Mouse (Mus musculus) urinary bladder, adult 18-20 months (tissue): ENCODE data around the gene Glo1.

Experiments
- DNase-seq, 2 experiments: peaks; one replicate each; pipeline ENCODE4 v3.0.0; 2022; ENCODE audit warnings: low spot score in 2 of 2, mixed read lengths in 2 of 2

Glo1 gene

DNA sequence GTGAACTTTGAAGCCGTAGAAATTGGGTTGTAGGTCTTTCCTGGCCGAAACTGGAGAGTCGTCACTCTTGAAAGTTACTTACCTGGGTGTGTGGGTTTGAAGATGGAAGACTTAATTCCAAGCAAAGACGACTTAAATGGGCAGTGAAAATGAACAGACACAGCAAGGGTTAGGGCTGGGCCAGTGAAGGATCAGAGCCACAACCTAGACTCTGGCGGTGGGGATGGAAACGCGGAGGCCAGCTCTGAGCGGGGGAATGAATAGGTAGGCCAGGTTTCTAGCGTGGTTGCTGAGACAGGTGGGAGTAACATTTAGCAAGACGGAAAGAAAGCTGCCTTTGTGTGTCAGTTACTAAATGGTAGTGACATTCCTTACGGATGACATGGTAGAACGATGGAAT, 49.7 kb downstream of the Glo1 start:
- no peak for DNase-seq

DNA sequence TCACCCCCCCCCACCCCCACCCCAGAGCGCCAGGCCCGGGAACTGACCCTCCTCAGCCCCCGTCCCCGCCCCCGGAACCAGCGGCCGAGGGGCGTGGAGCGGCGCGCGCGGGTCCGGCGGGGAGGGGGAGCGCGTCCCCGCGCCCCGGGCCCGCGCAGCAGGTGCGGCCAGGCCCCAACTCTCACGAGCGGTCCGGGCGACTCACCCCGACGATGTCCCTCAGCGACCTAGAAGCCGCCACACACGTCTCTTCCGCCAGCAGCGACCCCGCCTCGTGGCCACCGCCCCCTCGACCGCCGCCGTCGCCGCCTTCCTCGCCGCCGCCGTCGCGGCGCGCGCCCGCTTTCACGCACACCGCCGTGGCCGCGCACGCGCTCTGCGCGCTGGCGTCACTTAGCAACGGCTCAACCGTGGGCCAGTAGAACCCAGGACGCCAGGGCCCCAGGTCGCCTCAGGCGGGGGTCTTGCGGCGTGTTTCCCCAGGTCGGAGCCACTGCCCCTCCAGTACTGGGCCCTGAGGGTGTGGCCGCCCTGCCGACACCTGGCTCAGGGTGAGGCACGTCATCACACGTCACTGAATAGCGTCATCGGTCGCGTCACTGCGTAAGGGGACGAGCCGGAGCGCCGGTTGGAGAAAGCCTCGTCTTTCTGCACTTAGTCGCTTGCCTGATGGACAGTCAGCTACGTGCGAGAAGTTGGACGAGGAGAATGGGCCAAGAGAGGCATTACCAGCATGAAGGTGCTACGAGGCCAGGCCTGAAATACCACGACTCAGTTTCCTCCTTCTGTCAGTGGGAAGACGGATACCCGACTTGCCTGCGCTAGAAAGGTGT, 50.5 kb downstream of the Glo1 start, which contains the start of gene Btbd9:
Gene Btbd9, minus strand, starts transcription at position 548 of the 833 bp plus-strand sequence.
- peak; percentile 86 to 99 for DNase-seq

DNA sequence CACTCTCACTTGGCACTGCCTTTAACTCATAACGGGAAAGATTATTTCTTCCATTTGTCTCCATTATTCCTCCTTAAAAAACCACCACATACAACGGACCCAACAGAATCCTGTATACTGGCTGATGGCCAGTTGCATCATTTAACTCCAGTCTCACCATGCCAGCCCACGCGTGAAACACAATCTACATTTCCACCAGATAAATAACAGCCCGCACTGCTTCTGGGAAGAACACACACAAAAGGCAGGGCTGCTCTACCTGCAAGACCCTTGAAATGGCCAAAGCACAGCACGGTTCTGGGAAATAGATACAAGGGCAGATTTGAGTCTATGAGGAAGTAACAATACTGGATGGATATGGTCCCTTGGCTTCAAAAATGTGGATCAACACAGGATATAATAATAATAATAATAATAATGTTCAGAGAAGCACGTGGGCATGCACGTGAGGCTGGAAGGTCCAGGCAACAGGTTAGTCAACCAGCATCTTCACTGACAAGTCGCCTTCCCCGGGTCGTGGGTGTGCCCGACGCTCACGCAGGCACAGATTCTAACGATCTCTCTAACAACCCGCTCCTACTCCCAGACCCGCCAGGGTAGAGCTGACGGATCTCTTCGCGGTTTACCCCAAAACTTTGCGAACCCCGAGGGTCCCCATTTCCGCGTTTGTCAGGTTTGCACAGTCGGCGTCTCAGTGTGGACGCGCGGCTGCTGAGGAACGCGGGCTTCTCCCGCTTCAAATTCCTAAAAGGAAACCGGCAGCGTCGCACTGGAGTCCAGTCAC, 51.4 kb downstream of the Glo1 start:
- DNase-seq, result peak; percentile 45 to 75

DNA sequence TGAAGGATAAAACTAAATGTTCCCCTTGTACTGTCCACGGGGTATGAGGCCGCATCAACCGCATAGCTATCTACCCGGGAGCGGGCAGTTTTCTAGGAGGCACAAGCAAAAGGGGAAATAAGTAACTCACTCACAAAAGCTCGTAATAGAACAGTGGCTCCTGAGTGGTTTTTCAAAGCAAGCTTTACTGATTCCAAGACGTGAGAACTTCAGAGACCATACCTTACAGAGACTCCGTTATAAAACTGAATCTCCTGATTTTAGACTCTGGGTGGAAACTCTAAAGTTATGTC, 51.9 kb downstream of the Glo1 start:
- DNase-seq, result no peak

DNA sequence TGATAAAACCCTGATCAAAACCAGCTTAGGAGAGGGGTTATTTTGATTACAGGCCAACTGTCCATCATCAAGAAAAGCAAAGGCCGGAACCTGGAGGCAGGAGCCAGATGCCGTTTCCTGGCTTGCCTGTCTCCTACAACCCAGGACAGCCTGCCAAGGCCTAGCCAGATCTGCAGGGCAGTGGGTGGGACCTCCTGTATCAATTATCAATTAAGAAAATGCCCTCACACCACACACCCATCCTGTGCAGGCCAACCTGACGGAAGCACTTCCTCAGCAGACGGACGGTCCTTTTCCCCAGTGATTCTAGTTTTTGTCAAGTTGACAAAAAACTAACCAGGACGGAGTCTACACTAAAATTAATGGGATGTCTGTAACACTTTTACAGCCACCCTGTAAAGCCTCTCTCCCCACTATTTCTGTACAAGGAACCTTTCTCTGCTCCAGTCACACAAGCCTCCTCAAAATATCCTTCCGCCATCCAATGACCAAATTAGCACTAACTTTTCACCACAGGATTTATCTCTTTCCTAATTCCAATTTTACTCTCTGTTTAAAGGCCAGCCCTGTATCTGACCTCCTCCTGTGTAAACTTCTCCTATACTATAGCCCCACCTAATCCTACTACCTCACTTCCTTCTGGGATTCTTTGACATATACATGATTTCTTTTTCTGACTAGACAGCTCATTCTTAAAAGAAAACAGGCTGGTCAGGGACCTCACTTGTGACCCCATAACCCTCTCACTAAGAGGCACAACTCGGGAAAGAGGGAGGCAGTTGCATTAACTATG, 52.5 kb downstream of the Glo1 start:
- DNase-seq, result no peak

DNA sequence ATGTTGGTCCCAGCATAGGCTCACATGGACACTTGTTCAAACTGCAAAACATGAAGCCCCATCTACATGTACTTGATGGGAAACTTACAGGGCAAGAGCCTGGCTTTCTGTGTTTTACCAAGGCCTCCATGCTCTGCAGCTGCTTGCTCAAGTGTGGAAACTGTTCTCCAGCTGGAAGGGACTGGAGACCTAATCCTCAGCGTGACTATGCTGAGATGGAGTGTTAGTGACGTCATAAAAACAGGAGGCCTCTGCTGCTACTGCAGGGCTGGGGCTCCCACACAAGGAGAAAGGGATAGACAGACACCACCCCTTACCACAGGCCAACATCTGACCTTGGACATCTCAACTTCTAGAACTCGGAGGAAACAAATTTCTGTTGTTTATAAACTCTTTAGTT, 55.7 kb downstream of the Glo1 start:
- no peak for DNase-seq

DNA sequence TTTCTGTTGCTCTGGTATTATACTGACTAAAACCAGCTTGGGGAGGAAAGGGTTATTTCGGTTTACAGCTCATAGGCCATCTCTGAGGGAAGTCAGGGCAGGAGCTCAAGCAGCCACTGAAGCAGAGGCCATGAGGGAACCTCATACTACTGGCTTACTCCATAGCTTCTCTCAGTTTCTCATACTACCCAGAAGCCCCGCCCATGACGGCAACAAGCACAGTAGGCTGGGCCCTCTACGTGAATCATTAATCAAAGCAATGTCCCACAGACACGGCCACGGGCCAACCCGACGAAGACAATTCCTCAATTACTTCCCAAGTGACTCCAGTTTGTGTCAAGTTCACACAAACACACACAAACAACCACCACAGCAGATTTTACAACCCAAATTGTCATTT, 56.5 kb downstream of the Glo1 start:
- peak in 1 of 2 experiments; percentile 33 for DNase-seq

DNA sequence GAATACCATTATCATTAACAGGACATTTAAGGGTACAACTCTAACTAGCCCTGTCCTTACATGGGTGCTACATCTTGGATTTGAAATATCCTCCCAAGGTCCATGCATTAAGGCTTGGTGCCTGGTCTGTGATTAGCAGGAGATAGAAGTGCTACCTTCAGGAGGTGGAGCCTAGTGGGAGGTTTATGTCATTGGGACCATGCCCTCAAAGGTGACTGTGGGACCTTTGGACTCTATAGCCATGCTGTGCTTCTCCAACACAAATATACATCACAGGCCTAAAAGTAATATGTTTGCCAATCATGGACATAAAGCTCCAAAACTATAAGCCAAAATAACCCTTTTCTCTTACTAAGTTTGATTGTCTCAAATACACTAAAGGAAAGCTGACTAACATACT, 58.2 kb downstream of the Glo1 start:
- no peak for DNase-seq

DNA sequence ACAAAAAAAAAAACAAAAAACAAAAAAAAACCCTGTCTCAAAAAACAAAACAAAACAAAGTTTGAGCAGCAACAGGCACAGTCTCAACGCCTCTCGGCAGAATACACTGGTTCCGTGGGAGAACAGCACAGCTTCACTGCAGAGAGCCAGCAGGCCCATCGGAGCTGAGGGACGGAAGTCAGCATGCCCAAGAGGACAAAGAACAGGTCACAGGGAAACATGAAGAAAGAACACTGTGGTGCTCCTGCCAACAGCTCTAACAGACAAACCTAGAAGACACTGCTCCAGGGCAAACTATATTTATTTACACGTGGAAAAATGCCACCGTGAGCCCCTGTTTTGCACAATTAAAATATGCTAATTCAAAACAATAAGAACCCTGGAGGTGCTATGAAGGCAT, 61.7 kb downstream of the Glo1 start:
- no peak for DNase-seq

DNA sequence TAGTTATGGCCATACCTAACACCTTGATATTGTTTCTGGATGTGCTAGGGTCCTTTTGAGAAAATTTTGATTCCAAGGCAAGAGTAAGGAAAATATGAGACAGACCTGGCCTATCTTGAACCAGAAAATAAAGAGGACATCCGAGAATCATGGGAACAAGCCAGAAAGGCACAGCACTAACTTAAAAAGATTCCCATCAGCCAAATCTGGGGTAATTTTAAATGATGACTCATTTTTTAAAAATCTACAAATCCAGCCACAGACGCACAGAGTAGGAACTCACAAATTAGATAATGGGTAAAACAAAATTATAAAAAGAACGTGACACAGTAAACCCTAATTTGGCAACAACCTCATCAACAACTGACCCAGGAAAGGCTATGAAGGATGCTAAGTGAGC, 62.3 kb downstream of the Glo1 start:
- DNase-seq, result no peak

DNA sequence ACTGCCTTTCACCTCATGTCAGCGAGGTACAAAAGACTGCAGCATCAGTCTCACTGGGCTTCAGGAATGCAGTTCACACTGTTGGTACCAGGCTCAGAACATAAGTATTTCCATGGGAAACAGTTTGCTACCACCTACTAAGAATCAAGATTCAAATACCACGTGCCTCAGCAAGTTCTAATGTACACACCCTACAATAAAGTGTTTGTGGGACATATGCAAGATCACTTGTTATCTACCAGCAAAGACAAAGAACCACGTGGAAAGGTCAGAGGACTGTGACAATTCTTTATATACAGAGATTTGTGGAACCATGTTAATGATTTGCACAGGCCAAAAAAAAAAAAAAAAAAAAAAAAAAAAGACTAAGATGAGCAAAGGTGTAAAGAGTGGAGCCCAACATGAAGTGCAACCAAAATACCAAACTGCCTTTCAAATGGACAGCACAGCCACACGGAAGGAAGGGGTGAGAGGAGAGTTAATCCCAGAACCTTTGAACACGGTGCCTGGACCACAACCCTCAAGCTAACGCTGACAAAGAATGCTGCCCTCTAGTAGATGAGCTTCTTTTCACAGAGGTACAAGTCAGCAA, 63.1 kb downstream of the Glo1 start:
- no peak for DNase-seq

DNA sequence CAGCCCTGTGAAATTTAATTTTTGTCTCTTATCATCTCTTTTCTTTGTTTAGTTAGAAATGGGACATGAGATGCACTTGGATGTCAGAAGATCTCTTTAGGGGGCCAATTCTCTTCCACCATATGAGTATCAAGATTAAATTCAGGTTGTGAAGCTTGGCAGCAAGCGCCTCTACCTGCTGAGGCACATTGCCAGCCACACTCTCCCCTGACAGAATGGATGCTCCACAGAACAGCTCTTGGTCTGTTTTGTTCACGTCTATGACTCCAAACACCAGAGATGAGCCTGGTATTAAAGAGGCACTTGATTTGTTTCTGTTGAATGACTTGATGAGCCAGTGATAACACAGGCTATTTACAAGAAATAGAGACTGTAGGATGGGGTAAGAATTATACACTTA, 63.9 kb downstream of the Glo1 start:
- no peak for DNase-seq

DNA sequence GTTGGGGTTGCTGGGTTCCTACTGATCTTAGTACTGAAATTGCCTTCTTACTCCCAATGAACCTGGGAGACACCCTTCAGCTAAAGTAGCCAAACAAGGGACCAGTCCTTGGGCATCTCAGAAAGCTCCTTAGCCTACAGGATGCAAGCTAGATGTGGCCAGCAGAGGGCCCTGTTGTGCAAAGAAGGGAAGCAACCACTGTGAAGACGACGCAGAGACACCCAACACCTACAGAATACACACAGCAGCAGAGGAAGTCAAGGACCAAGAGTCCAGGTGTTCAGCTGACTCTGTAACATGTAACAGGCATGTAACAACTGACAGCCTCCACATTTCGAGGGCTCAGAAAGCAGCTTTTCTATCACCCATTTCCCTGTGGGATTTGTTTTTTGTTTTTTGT, 67.1 kb downstream of the Glo1 start:
- peak in 1 of 2 experiments; percentile 43 for DNase-seq

DNA sequence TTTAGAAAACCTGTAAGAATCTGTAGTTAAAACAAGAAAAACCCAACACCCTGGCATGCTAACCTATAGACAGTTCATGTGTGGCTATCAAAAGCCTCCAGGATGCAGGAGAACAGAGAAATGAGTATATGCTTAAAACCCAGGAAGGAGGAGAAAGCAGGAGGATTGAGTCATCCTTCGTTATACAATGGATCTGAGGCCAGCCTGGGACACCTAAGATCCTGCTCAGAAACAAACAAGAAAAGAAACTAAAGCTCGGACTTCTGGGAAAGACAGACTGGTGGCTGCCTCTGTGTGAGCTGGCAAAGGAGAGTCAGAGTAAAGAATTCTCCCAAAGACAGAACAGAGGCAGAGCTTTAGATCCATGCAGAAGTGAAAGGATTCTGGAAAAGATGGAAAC, 68.0 kb downstream of the Glo1 start:
- DNase-seq, result no peak

DNA sequence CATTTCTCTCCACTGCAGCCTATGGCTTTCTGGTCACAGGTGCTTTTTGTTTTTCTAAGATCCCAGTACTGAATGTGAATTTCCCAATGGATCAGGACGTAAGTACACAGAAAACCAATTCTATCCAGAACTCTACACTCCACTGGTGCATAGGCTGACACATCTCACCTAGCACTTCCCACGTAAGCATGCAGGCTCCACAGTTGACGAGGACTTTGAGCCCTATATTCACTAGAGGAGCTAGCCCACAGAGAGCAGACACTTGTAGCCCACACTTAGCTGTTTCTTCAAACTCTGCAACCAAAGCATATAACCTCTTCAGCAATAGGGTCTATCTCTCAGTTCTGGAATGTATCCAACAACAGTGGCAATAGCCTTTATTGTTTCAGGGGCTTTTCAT, 70.2 kb downstream of the Glo1 start:
- no peak for DNase-seq

DNA sequence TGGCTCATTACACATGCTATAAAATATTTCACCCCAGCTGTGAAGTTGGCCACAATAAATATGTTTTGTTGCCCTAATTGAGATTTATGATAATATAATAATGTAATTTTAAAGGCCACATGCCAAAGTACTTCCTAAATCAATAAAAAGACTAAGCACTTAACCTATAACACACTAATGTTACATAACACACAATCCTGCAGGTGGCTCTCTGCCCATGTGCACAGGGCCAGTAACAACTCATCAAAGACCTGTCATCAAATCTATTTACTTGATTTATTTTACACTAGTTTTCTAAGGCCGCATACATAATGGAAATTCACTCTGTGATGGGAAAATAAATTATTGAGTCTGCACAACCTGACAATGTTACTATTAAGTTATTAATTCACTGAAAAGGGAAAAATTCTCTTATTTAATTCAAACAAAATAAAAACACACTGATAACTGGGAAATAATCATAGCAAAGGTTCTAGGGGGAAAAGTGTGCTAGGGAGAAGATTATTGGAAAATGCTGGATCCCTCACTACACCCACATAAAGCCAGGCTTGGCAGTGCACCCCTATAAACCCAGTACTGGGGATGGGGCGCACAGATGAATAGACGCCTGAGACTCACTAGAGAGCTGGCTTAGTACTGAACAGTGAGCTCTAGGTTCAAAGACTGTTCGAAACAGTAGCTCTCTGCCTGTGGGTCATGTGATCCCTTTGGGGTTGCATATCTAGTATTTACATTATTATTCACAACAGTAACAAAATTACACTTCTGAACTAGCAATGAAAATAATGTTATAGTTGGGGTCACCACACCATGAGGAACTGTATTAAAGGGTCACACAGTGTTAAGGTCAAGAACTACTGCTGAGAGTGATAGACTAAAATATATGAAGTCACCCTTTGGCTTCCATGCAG, 73.4 kb downstream of the Glo1 start:
- DNase-seq, result no peak

DNA sequence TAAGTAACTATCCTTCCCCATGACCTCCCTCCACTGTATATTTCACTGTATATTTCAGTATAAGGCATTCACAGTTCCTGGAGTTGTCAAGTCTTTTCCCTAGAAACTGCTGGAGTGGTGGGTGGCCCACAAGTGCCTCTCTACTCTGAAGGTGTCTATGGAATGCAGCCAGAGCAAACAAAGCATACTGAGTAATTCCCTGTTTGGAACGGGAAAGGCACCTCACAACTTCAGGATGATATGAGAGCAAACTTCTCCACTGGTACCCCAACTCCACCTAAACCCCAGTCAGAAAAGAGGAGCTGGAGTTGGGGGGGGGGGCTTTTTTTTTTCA, 75.9 kb downstream of the Glo1 start:
- DNase-seq, result no peak

DNA sequence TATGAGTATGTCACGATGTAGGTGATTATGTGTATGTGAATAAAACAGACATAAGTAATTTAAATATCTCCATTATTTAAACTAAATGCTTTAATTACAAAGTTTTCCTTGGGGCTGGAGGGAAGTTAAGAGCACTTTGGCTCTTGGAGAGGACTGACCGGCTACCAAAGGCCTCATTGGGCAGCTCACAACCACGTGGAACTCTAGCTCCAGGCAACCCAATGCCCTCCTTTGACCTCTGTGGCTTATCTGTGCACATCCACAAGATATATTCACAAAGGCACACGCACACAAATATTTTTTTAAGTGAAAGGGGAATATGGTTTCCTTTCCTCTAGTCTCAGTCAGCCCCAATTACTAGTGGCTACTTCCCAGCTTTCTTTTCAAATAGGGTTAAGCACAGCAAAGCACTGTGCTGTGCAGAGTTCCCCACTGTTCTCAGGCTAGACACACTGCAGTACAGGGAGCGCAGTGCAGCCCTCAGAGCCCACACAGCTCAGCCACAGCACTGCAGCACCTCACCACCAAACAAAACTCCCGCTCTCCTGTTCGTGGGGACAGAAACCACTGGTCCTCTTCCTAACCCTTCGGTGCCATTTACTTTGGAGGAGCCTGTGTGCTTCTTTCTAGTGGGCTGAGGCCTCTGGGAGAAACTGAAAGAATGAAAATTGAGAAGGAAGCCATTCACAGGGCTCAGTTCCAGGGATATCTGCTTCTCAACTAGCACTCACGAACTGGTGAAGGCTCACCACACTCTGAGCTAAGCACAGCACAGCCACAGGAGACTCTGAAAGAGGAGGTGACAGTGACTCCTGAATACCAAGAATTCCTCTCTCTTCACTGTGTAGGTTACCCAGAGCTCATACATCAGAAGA, 76.5 kb downstream of the Glo1 start:
- no peak for DNase-seq

DNA sequence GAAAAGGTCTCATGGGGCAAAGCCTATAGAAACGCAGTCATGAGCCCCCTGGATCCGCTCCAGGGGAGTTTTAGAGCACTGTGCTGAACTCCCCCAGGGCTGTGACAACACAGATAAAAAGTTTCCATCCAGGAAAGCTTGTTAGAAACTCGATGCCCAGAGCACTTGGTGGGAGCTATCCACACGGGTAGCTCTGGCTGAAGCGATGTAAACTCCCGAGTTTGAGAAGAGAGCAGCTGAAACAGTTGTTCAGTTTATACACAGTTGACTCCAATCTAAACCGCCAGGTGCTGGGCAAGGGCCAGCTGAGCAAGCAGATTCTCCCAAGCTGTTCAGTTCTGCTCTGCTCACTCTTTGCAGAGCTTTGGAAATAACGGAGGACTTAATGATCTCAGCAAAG, 87.6 kb downstream of the Glo1 start:
- DNase-seq, result no peak

DNA sequence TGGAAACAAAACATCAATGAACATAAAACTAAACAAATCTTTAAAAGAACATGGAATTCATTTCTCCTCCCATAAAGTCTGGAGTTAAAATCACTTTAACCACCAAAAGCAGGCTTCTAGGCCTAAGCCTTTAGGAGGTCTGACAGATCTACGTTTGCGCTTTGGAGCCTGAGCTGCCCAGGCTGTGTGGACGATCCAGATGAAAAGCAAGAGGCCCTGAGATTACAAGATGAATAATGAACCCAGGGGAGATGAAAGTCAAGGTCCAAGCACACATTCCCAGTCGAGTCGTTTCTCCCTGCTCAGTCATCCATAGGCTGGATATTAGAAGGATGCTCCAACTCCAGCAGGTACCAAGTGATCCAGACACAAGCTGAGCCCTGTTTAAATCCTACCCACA, 90.0 kb downstream of the Glo1 start:
- DNase-seq, result no peak
